Mouse (Mus musculus) stomach, postnatal 0 days (tissue): Measurements from ENCODE around the gene Dnajb5.
A peak's percentile ranks its signal among the peaks of the same experiment; 100 is the strongest.

ENCODE experiments used
- CTCF ChIP-seq: IDR thresholded peaks from 2 replicates; pipeline ENCODE4 v1.5.1; 2016; ENCODE audit warnings: antibody characterized with exemption, low read depth, mild to moderate bottlenecking, moderate library complexity
- EP300 ChIP-seq: optimal IDR thresholded peaks from 2 replicates; pipeline ENCODE3; 2016; ENCODE audit warnings: antibody characterized with exemption

DNA sequence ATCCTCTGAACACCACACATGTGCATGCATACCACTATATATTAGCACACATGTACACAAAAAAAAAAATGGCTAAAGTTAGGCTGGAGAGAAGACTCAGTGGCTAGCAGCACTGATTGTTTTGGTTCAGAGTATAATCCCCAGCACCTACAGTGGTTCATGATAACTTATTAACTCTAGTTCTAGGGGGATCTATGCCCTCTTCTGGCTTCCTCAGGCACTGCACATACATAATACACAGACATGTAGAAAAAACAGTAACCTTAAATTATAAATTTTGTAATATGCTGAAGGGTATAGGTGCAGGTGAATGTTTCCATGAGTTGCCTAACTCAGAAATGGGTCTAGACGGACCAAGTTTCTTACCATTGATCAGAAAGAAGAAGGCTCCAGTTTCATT, 38.7 kb downstream of the Dnajb5 start:
- peak; percentile 49 for TF ChIP-seq CTCF
- no peak for TF ChIP-seq EP300
